Mouse (Mus musculus) lung, postnatal 14 days (tissue): ENCODE results near the gene Slc38a7.
A peak's percentile ranks its signal among the peaks of the same experiment; 100 is the strongest.
"Not testable (repeated sequence)": the region's sequence is repeated elsewhere in the genome, so short reads cannot be mapped to it uniquely, and the experiment has no call there.

Source experiments
- DNase-seq: peaks from one replicate; pipeline ENCODE4 v3.0.0; 2021

The Slc38a7 gene

GRCm38 (mm10) chr8:95853102-95853843 lies at the start of gene Slc38a7:
Gene Slc38a7 (minus strand): TSS chr8:95853539.
- DNase-seq, result peak; percentile 75

- DNase-seq, result no peak
Observed at GRCm38 (mm10) chr8:95901864-95902263, 48.5 kb upstream of the Slc38a7 start.

GRCm38 (mm10) chr8:95893701-95894100 lies 40.4 kb upstream of the Slc38a7 start:
- DNase-seq, result no peak

- DNase-seq, result peak; percentile 92
Observed at GRCm38 (mm10) chr8:95888285-95889136, 35.2 kb upstream of the Slc38a7 start, which contains the start of gene Got2. Gene Got2 (minus strand): TSS chr8:95888547.

- DNase-seq, result peak; percentile 74
Observed at GRCm38 (mm10) chr8:95887578-95888284, 34.4 kb upstream of the Slc38a7 start.

GRCm38 (mm10) chr8:95886647-95887577 lies 33.6 kb upstream of the Slc38a7 start:
- DNase-seq, result peak; percentile 21

GRCm38 (mm10) chr8:95885966-95886365 lies 32.6 kb upstream of the Slc38a7 start:
- no peak for DNase-seq

- DNase-seq, result no peak
Observed at GRCm38 (mm10) chr8:95885271-95885841, 32.0 kb upstream of the Slc38a7 start.

GRCm38 (mm10) chr8:95884491-95884890 lies 31.2 kb upstream of the Slc38a7 start:
- no peak for DNase-seq

GRCm38 (mm10) chr8:95882191-95882590 lies 28.9 kb upstream of the Slc38a7 start:
- DNase-seq, result no peak

- no peak for DNase-seq
Observed at GRCm38 (mm10) chr8:95881576-95881975, 28.2 kb upstream of the Slc38a7 start.

- no peak for DNase-seq
Observed at GRCm38 (mm10) chr8:95879823-95880222, 26.5 kb upstream of the Slc38a7 start.

- DNase-seq, result peak; percentile 55
Observed at GRCm38 (mm10) chr8:95878176-95878962, 25.0 kb upstream of the Slc38a7 start.

GRCm38 (mm10) chr8:95875270-95875669 lies 21.9 kb upstream of the Slc38a7 start:
- DNase-seq, result no peak

GRCm38 (mm10) chr8:95871690-95872089 lies 18.4 kb upstream of the Slc38a7 start:
- DNase-seq, result no peak

- not testable (repeated sequence) for DNase-seq
Observed at GRCm38 (mm10) chr8:95864851-95865250, 11.5 kb upstream of the Slc38a7 start.

- DNase-seq, result not testable (repeated sequence)
Observed at GRCm38 (mm10) chr8:95863761-95864440, 10.6 kb upstream of the Slc38a7 start.

GRCm38 (mm10) chr8:95854174-95854573 lies 835 bp upstream of the Slc38a7 start:
- DNase-seq, result no peak

GRCm38 (mm10) chr8:95852290-95852689 lies 1.0 kb downstream of the Slc38a7 start:
- DNase-seq, result peak; percentile 45

GRCm38 (mm10) chr8:95850326-95850725 lies 3.0 kb downstream of the Slc38a7 start:
- DNase-seq, result no peak
